8 mouse cellular contexts compared by ENCODE assay signal in the genomic region with DNA sequence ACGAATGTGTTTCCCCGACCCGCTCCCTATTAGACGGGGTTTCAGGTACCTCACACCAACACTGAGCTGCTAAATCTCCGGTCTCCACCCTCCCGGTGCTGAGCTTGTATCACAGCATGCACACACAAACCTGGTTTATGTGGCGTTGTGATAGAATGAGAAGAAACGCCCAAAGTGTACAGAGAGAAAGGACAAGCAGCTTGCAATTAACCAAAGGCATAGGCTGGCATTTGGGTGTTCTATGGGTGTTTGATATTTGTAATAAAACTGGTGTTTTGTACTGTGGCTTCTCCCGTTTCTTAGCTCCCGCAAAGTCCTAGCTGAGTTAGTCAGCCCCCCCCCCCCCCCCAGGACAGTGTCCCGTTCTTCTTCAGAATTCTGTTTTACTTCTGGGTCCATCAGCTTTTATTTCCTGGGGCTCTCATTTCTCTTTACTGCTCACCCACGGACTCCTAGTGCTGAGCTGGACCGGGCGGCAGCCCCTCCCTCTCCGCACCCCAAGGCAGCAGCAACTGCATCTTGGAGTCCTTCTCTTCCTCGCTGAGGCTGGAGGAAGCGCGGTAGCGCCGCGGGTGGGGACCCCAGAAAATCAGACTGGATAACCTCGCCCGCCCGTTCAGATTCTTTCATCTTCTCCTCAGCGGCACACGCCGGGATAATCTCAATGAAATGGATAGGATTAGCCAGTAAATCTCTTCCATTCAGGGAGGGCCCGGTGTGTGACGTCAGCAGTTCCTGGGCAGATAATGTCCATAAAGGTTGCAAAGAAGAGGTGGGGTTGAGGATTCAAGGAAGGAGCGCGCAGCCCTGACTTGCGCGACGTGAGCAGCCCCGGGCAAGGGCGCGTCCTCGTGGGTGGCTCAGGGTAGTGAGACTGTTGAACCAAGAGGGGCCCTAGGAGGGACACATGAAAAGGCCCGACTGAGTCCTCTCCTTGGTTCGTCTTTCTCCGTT. TPM values are rescaled to one million over a fixed set of nuclear protein-coding genes. Genes with fewer than 3 reads are reported as not detected.
DNase-seq lines count a peak whose midpoint lies in the region; ATAC-seq and TF ChIP-seq lines count a peak whose summit lies in the region.

A gene (plus strand): TSS at position 781 of the 954 bp plus-strand sequence.

- H3K36me3 ChIP-seq in hindbrain, embryonic 13.5 days = no peaks in the 10 kb centered on the region

- peak within 1 kb of the TSS; percentile 45 for H3K4me3 ChIP-seq in hindbrain, embryonic 13.5 days

- peaks cover 21% of the 10 kb centered on the region for H3K4me1 ChIP-seq in hindbrain, embryonic 13.5 days (replicated peaks)

- peak; percentile 72 for ATAC-seq in Patski
- ATAC-seq in hindbrain, embryonic 13.5 days (ENCODE audit: low FRiP score) = peak; percentile 83

- H3K9me3 ChIP-seq in hindbrain, embryonic 13.5 days = no peaks in the 10 kb centered on the region

- H3K4me2 ChIP-seq in hindbrain, embryonic 13.5 days = peak within 1 kb of the TSS; percentile 76

- TF ChIP-seq CTCF in Patski (IDR thresholded peaks at IDR 0.05) = no peak

- H3K27me3 ChIP-seq in Patski = no peaks in the 10 kb centered on the region
- H3K27me3 ChIP-seq in hindbrain, embryonic 13.5 days = peaks cover 96% of the 10 kb centered on the region

- in situ Hi-C loops in Patski (cut with MboI; ENCODE audit: low pct_unique_long_range_greater_than_20kb) = no loop called here

- peak within 1 kb of the TSS; percentile 67; the same call in 1 of the 2 replicates for H3K9ac ChIP-seq in hindbrain, embryonic 13.5 days

- H3K27ac ChIP-seq in hindbrain, embryonic 13.5 days = no peak within 1 kb of the TSS

- WGBS in hindbrain, embryonic 13.5 days = 5% methylated on average over 41 of the region's 41 CpGs

- CTCF ChIA-PET in Patski (lab: Charles Lee) = interaction anchor here (1.1 kb wide), 1 partner anchor 27 kb away, joined by 3 read pairs; no protein-coding TSS in a partner anchor

- POLR2A ChIA-PET in Patski (lab: Charles Lee) = interaction anchor here (0.5 kb wide), 1 partner anchor 856 kb away, joined by 3 read pairs; no protein-coding TSS in a partner anchor

- no peak for DNase-seq in Patski (ENCODE audit: low read depth, low spot score)
- peak; percentile 79 to 89 for DNase-seq in cerebellum, postnatal 25 days
- DNase-seq in frontal cortex, postnatal 25 days (ENCODE audit: low spot score in 2 of 2) = peak; percentile 65 to 70
- DNase-seq in layer of hippocampus, postnatal 14 days (ENCODE audit: low spot score in 2 of 2) = peak; percentile 82 to 89
- DNase-seq in lung, postnatal 10 days = peak; percentile 98
- peak; percentile 91 for DNase-seq in ovary, postnatal 14 days (ENCODE audit: low spot score)
- DNase-seq in thymus, postnatal 10 days (ENCODE audit: low spot score in 2 of 2) = peak; percentile 82 to 85

RNA-seq across cellular contexts. Expression of the gene that starts here (rescaled TPM):
- polyA plus RNA-seq in Patski (2021) = 18.7 TPM
- 2.7 and 3.7 TPM in 2 replicates for polyA plus RNA-seq in hindbrain, embryonic 13.5 days (2015; fragmentation: Nextera tagmentation; extraction: Ambion mirVana)
- 1 to 10 TPM; 2.5 to 2.6 TPM for total RNA-seq in layer of hippocampus, postnatal 14 days (2021)
